Mouse (Mus musculus) forebrain, postnatal 0 days (tissue): ENCODE measurements at regions not wholly inside any gene's neighbourhood (a gene's known extent, or its start where the extent isn't known, plus 50 kb on each side); places are given as distances from the start of the nearest gene placed in this dataset.
A peak's percentile ranks its signal among the peaks of the same experiment; 100 is the strongest.

Experiments used
- ATAC-seq: fragments of 200-750 bp; cut with Nextera tagmentation; 2 replicates; pipeline ENCODE4 v1.8.0; 2017; ENCODE audit warnings: mild to moderate bottlenecking, moderate library complexity
- DNase-seq: peaks from one replicate; pipeline ENCODE4 v3.0.0-alpha.2; 2015
- H3K27ac ChIP-seq: fragments of 300-500 bp; sonication (generic); 2 replicates; pipeline ENCODE4 v1.5.1; 2014; ENCODE audit warnings: low read depth, mild to moderate bottlenecking, antibody characterized with exemption, low read length, moderate library complexity, mixed read lengths
- H3K27me3 ChIP-seq: fragments of 300-500 bp; sonication (generic); 2 replicates; pipeline ENCODE4 v1.6.1; 2014; ENCODE audit warnings: mild to moderate bottlenecking, low read length, mixed read lengths; ENCODE audit not compliant: insufficient read depth
- H3K36me3 ChIP-seq: fragments of 300-500 bp; sonication (generic); 2 replicates; pipeline ENCODE4 v1.6.1; 2014; ENCODE audit warnings: mild to moderate bottlenecking, moderate library complexity; ENCODE audit not compliant: insufficient read depth
- H3K4me1 ChIP-seq: fragments of 300-500 bp; sonication (generic); 2 replicates; pipeline ENCODE4 v1.6.1; 2014; ENCODE audit warnings: antibody characterized with exemption; ENCODE audit not compliant: insufficient read depth
- H3K4me2 ChIP-seq: fragments of 300-500 bp; sonication (generic); 2 replicates; pipeline ENCODE4 v1.6.1; 2014; ENCODE audit warnings: low read depth, mild to moderate bottlenecking, moderate library complexity
- H3K4me3 ChIP-seq: fragments of 300-500 bp; sonication (generic); 2 replicates; pipeline ENCODE4 v1.5.1; 2014; ENCODE audit warnings: low read depth, low read length, mixed read lengths
- H3K9ac ChIP-seq: fragments of 300-500 bp; sonication (generic); 2 replicates; pipeline ENCODE4 v1.6.1; 2014; ENCODE audit warnings: mild to moderate bottlenecking
- H3K9me3 ChIP-seq: fragments of 300-500 bp; sonication (generic); 2 replicates; pipeline ENCODE4 v1.6.1; 2016; ENCODE audit warnings: low read length
- CTCF ChIP-seq: sonication (generic); IDR thresholded peaks from 2 replicates; pipeline ENCODE4 v1.5.1; 2016; ENCODE audit warnings: antibody characterized with exemption, control low read depth, low read depth
- WGBS: fragments of 180-500 bp; shearing (Covaris S2); extraction: QIAGEN DNeasy Blood & Tissue Kit; methylation state at CpG from one replicate; pipeline ENCODE4 v1.1.7; 2014; 5-methylcytosine and 5-hydroxymethylcytosine counted together

DNA sequence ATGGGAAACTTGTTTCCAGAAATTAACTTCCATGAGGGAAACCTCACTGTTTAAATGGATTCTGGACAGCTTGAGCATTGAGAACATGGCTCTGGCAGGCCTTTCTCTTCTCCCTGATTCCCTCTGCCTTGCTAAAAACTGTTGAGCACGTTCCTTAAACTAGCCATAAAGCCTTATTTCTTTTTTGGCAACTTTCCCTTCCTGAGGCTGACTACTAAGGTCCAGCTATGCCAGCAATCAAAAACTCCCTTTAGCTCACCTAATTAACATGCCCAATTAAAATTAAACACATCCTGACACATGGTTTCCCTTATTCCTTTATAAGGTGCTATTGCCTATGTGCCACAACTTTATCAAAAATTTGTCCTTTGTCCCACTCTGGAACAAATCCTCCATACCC lies 199.9 kb downstream of the Gm28710 start:
- H3K9ac ChIP-seq = no peak overlapping the region
- H3K4me3 ChIP-seq = no peak overlapping the region
- H3K27me3 ChIP-seq = no peaks in the 10 kb centered on the region
- H3K4me2 ChIP-seq = no peak overlapping the region
- no peak for ATAC-seq
- H3K4me1 ChIP-seq = no peaks in the 10 kb centered on the region
- no peaks in the 10 kb centered on the region for H3K9me3 ChIP-seq
- H3K27ac ChIP-seq = no peak overlapping the region
- no peak for TF ChIP-seq CTCF
- no peaks in the 10 kb centered on the region for H3K36me3 ChIP-seq
- 22% methylated on average over 1 of the region's 1 CpGs for WGBS
- no peak for DNase-seq

DNA sequence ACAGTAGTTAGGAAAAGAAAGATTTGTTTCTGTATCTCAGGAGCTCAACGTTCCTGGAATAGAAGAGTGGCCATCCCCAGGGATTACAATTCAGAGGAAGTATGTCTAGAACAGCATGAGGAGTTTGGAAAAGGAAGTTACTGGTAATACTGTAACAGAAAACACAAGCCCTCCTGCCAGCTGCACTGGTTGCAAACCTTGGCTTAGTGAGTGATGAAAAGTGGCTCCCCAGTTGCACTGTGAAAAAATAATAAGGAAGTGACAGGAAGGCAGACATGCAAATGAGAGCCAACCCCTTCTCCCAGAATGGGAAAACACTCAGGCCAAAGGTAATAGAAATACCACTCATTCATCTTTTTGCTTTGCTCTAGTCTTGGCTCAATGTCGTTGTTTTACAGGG lies 207.6 kb downstream of the Gm28710 start:
- DNase-seq (peak; percentile 62), ATAC-seq (peak; percentile 71)
- 42% methylated on average over 2 of the region's 2 CpGs for WGBS

DNA sequence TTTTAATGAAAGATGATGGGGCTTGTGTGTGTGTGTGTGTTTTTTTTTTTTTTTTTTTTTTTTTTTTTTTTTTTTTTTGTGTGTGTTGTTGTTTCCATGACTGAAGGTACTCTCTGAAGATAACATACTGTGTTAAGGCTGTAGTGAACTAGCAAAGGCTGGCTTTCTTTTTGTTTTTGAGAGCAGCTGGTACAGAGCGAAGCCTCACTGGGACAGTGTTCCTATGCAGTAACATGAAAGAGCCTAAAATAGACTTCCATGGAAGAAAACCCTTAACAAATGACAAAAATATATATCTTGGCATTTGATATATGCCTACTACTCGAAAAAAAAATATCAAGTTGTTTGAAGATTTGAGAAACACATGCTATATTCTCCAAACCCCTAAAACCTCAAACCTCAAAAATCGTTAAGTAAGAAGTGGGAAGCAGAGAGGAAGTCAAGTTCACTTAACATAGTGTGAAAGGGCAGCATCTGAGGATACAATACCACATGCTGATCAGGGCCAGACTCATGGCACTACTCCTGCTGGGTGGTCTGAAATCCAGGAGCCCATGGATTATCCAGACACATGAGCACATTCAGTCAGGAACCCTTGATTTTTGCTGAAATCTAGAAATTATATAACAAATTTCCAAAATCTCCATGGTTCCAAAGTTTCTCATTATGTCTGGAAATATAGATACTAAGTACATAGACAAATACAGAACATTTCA lies 215.4 kb downstream of the Gm28710 start:
- WGBS = 53% methylated on average over 3 of the region's 3 CpGs
- H3K9ac ChIP-seq = no peak overlapping the region
- no peak overlapping the region for H3K4me2 ChIP-seq
- no peak overlapping the region for H3K4me3 ChIP-seq
- H3K36me3 ChIP-seq = no peaks in the 10 kb centered on the region
- peak; percentile 2 for DNase-seq
- no peaks in the 10 kb centered on the region for H3K9me3 ChIP-seq
- no peaks in the 10 kb centered on the region for H3K27me3 ChIP-seq
- no peak overlapping the region for H3K27ac ChIP-seq
- ATAC-seq = peak; percentile 89
- TF ChIP-seq CTCF = no peak
- H3K4me1 ChIP-seq = no peaks in the 10 kb centered on the region

More for the DNA sequence above, 207.6 kb downstream of the Gm28710 start:
- no peaks in the 10 kb centered on the region for H3K27me3 ChIP-seq
- no peak overlapping the region for H3K4me3 ChIP-seq
- H3K36me3 ChIP-seq = no peaks in the 10 kb centered on the region
- no peak overlapping the region for H3K9ac ChIP-seq
- no peaks in the 10 kb centered on the region for H3K9me3 ChIP-seq
- TF ChIP-seq CTCF = no peak
- H3K4me1 ChIP-seq = no peaks in the 10 kb centered on the region
- no peak overlapping the region for H3K27ac ChIP-seq
- H3K4me2 ChIP-seq = no peak overlapping the region

DNA sequence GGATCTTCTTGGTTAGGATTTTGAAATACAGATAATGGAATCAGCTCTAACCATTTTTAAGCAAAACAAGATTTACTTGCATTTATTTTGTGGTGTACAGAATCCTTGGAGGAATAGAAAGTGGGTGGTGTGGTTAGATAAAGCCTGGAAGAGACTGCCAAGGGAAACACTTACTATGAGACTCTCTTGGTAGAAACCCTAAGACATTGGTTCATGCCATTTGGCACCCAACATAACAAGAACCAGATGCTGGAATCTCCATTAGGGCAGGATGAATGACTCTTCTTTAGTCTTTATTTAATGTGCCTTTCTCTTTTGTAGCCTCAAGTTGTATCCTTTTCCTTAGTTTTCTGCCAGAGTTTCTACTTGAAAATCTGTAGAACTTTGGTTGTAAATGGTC lies 230.0 kb downstream of the Gm28710 start:
- ATAC-seq = no peak
- Histone ChIP-seq H3K4me1 (no peaks in the 10 kb centered on the region), H3K27me3 (no peaks in the 10 kb centered on the region), H3K9me3 (no peaks in the 10 kb centered on the region), H3K27ac (no peak overlapping the region), H3K9ac (no peak overlapping the region), H3K4me2 (no peak overlapping the region), H3K36me3 (no peaks in the 10 kb centered on the region), H3K4me3 (no peak overlapping the region)
- no peak for TF ChIP-seq CTCF
- DNase-seq = no peak

DNA sequence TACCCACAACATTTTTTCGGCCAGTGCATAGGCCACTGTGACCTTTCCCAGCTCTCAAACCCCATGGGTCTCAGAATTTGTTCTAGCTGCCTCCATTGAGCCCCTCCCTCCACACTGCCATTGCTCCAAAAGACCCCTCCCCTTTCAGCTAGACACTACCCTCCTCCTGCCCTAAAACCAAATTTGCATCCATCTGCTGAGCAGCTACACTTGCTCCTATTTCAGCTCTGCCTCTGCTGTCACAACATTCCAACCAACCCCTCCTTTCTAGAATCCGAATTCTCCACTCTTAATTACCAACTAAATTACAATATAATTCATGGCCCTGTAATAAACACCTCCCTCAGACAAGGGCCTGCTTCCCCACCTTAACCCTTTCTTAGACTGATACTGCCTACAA lies 262.3 kb downstream of the Gm28710 start:
- Histone ChIP-seq H3K4me3 (no peak overlapping the region), H3K9me3 (no peaks in the 10 kb centered on the region), H3K36me3 (no peaks in the 10 kb centered on the region), H3K4me1 (no peaks in the 10 kb centered on the region), H3K9ac (no peak overlapping the region), H3K4me2 (no peak overlapping the region), H3K27ac (no peak overlapping the region), H3K27me3 (no peaks in the 10 kb centered on the region)
- DNase-seq (no peak), ATAC-seq (no peak)
- 51% methylated on average over 2 of the region's 2 CpGs for WGBS
- TF ChIP-seq CTCF = no peak

DNA sequence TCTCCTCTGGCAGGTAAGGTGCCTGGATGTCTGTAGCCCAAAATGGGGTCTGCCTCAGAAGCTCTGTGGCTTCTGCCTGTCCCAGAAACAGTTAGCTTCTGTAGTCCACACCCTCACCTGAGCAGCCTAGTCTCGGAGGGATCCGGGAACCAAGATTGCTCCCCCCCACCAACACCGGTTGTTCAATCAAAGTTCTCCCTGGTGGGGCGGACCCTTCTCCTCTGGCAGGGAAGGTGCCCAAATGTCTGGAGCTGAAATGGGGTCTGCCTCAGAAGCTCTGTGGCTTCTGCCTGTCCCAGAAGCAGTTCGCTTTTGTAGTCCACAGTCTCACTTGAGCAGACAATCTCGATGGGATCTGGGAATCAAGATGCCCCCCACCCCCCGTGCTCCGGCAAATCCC lies 273.0 kb downstream of the Gm28710 start:
- Histone ChIP-seq H3K27ac (no peak overlapping the region), H3K4me1 (no peaks in the 10 kb centered on the region), H3K4me3 (no peak overlapping the region), H3K36me3 (no peaks in the 10 kb centered on the region), H3K9ac (no peak overlapping the region), H3K4me2 (no peak overlapping the region), H3K9me3 (no peaks in the 10 kb centered on the region), H3K27me3 (no peaks in the 10 kb centered on the region)
- DNase-seq (no peak), ATAC-seq (no peak)
- WGBS = 94% methylated on average over 8 of the region's 8 CpGs
- no peak for TF ChIP-seq CTCF

DNA sequence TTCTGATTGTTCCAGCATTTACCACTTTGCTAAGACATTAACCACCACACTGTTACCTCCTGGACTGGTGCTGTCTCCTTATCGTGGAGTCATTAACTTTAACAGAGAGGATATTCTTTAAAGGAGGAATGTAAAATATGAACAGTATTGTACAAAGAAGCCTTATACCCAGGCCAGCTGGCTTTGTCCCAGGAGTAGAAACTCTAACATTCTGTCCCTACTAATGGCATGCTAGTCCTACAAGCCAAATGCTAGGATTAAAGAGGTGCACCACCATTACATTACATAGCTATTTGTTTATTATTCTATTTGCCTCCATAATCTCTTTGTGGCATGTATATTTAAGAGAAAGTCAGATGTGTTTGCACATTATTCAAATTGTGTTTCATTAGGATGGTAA lies 288.8 kb downstream of the Gm28710 start:
- Histone ChIP-seq H3K4me2 (no peak overlapping the region), H3K27ac (no peak overlapping the region), H3K4me1 (no peaks in the 10 kb centered on the region), H3K36me3 (no peaks in the 10 kb centered on the region), H3K9ac (no peak overlapping the region), H3K27me3 (no peaks in the 10 kb centered on the region), H3K9me3 (no peaks in the 10 kb centered on the region), H3K4me3 (no peak overlapping the region)
- 0 out of 2 replicates have a peak, but pooled peaks have one; percentile 5 for ATAC-seq
- DNase-seq = peak; percentile 10
- no peak for TF ChIP-seq CTCF
- WGBS = 64% methylated on average over 1 of the region's 1 CpGs
